Mouse (Mus musculus) testis, adult 2 months (tissue): Measurements from ENCODE around the gene Lrig1.

ENCODE experiments used
- CTCF ChIP-seq: fragments of 200-500 bp; IDR thresholded peaks from 2 replicates; pipeline ENCODE4 v1.5.1; 2012; ENCODE audit warnings: low read depth, mild to moderate bottlenecking, inconsistent platforms, low read length, moderate library complexity; ENCODE audit not compliant: control insufficient read depth, insufficient read depth, insufficient replicate concordance
- POLR2A ChIP-seq: fragments of 200-500 bp; IDR thresholded peaks from 2 replicates; pipeline ENCODE4 v1.6.1; 2012; ENCODE audit warnings: low read depth, mild to moderate bottlenecking, inconsistent platforms, low read length, moderate library complexity; ENCODE audit not compliant: control insufficient read depth

DNA sequence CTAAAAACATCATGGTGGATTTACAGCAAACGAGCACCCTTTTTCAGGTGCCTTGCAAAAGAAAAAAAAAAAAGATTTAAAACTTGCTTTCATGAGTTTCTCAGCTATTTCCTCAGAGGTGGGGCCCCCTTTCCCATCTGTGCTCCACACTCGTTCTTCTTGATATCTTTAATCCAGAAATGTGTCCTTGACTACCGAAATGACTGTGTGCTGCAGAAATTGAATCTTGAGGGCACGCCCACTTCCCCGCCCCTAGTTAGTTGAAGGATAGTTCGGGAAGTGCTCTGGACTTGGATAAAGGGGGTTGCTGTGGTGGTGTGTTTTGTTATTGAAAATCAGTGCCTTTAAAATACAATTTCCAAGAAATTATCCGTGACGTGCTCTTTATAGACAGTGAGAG is 654 bp upstream of the Lrig1 start:
- no peak for TF ChIP-seq POLR2A
- no peak for TF ChIP-seq CTCF
